Mouse (Mus musculus) left cerebral cortex, postnatal 36 days (tissue): ENCODE data around the gene Gm21761. TPM values are rescaled to one million over a fixed set of nuclear protein-coding genes. Genes with fewer than 3 reads are reported as not detected.

ENCODE experiments used
- total RNA-seq, 2 experiments: library from RNA; stranded (reverse); gene quantifications; 2 replicates each; pipeline ENCODE4 v1.2.3; 2021

The Gm21761 gene
- total RNA-seq, 2 experiments from 2014 or later, result not detected

Other genes with a start within 250 kb of the Gm21761 start
- 100 to 1,000 TPM; 247 to 296 TPM for gene Hmgcs1, start 238.9 kb downstream of the Gm21761 start, total RNA-seq
- gene Nim1k, start 173.4 kb downstream of the Gm21761 start, total RNA-seq, result 10 to 100 TPM; 13.9 to 16.2 TPM
- 10 to 100 TPM; 47.3 to 48.5 TPM for gene Zfp131, start 138.4 kb downstream of the Gm21761 start, total RNA-seq
- not detected for gene AF067063, start 99.1 kb downstream of the Gm21761 start, total RNA-seq
- not detected for gene D13Ertd608e, start 93.3 kb downstream of the Gm21761 start, total RNA-seq
- not detected for gene Tcstv1, start 34.5 kb downstream of the Gm21761 start, total RNA-seq
- gene B020031M17Rik, start 21.5 kb upstream of the Gm21761 start, total RNA-seq, result not detected
- gene Gm36079, start 97.7 kb upstream of the Gm21761 start, total RNA-seq, result not detected
- gene Gm21188, start 122.9 kb upstream of the Gm21761 start, total RNA-seq, result under 1 TPM in 1 of 2 experiments, not detected in 1; 0.20 TPM
- not detected for gene Gm20767, start 211.0 kb upstream of the Gm21761 start, total RNA-seq
- not detected for gene Gm21818, start 243.2 kb upstream of the Gm21761 start, total RNA-seq